Mouse (Mus musculus): ENCODE data around the gene Tbxa2r.

Gene Tbxa2r

GRCm38 (mm10) chr10:81328386-81328785 is at the start of gene Tbxa2r:
Gene Tbxa2r (plus strand): TSS chr10:81328731.
- ChIA-PET CTCF (interaction anchor here in 1 of 4 experiments (0.9 to 3.5 kb wide), 4 partner anchors 11 to 36 kb away, joined by 3 to 23 read pairs (median 10); partner anchors contain the start of genes Gipc3 and Pip5k1c), POLR2A (interaction anchor here in 3 of 4 experiments (0.6 to 2.8 kb wide), 11 partner anchors 8 to 78 kb away, joined by 3 to 27 read pairs (median 6); partner anchors contain the start of genes Cactin (in 3 of the 3), 4930404N11Rik (in 1 of the 3), Pip5k1c (in 1 of the 3) and Tjp3 (in 1 of the 3))

DNA sequence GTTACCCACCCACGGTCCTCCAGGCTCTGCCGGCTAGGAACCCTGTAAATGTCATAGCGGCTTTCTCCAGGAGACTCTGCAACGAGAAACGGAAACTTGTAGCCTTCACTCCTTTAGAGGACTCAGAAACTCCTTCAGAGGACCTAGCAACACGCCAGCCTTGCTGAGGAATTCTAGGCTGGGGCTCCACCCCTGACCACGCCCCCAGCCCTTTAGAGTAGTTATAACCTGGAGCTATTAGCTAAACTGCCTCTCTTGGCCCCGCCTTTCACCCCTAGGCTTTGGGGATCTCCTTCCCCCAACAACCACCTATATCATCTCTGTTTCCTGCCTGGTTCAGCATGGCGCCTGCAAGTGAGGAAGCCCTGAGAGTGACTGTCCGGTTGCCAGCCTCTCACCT is 49.0 kb upstream of the Tbxa2r start:
- POLR2A ChIA-PET: interaction anchor here in 3 of 4 experiments (0.7 to 3.3 kb wide), 20 partner anchors 9 to 186 kb away, joined by 3 to 39 read pairs (median 4); partner anchors contain the start of genes Pip5k1c (in 3 of the 3), Apba3 (in 2 of the 3), Mrpl54 (in 2 of the 3) and Cactin (in 1 of the 3)
- CTCF ChIA-PET: interaction anchor here (0.5 to 5.6 kb wide), 17 partner anchors 9 to 563 kb away, joined by 3 to 62 read pairs (median 3); partner anchors contain the start of genes Tjp3 (in 3 of the 4) and Pip5k1c (in 1 of the 4)

DNA sequence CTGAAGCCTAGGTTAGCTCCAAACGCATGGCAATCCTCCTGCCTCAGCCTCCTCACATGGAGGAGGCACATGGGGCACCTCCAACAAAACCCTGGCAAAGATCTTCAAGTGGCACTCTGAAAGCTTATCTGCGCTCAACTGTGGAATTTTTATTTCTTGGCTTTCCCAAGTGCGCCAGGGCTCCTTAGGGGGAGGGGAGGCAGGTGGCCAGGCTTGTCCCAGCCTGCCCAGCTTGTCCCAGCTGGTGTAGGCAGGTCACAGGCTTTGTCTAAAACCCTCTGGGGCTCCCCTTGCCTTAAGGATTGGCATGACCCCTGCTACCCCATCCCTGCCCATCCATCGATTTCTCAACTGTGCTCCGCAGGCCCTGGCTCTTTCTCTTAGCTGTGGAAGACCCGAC is 44.3 kb upstream of the Tbxa2r start:
- CTCF ChIA-PET: interaction anchor here in 3 of 4 experiments (0.8 to 3.4 kb wide), 7 partner anchors 8 to 43 kb away, joined by 3 to 20 read pairs (median 4); partner anchors contain the start of genes Pip5k1c (in 2 of the 3) and Cactin (in 1 of the 3)
- POLR2A ChIA-PET: interaction anchor here in 2 of 4 experiments (0.7 to 3.4 kb wide), 21 partner anchors 9 to 224 kb away, joined by 3 to 17 read pairs (median 3); partner anchors contain the start of genes Apba3 (in 2 of the 2), Mrpl54 (in 2 of the 2), Pip5k1c (in 2 of the 2) and Atcay (in 1 of the 2)

DNA sequence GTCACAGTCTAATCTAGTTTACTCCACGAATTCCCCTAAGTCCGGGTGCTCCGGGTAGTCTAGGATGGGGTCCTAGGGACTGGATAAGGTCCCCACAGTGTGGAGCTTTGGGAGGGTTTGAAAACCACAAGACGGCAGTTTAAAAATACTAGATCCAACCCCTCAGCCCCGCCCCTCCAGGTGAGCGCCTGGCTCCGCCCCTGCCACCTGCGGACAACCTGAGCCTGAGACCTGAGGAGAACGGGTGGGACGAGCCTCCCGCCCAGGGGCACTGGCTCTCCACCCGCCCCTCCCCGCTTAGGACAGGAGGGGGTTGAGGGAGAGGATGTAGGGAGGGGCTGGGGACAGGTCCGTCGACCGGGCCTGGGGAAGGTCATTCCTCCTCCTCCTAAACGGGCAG is 43.8 kb upstream of the Tbxa2r start:
- CTCF ChIA-PET: interaction anchor here in 2 of 4 experiments (0.6 to 3.4 kb wide), 6 partner anchors 8 to 54 kb away, joined by 3 to 20 read pairs (median 5); partner anchors contain the start of genes Atcay (in 1 of the 2), Cactin (in 1 of the 2) and Pip5k1c (in 1 of the 2)
- POLR2A ChIA-PET: interaction anchor here in 3 of 4 experiments (0.7 to 3.4 kb wide), 17 partner anchors 8 to 354 kb away, joined by 3 to 17 read pairs (median 3); partner anchors contain the start of genes Apba3 (in 2 of the 3), Cactin (in 2 of the 3), Mrpl54 (in 2 of the 3) and Pip5k1c (in 1 of the 3)

- ChIA-PET CTCF (interaction anchor here in 3 of 4 experiments (0.5 to 3.4 kb wide), 7 partner anchors 11 to 110 kb away, joined by 3 to 15 read pairs (median 4); no protein-coding TSS in a partner anchor), POLR2A (interaction anchor here in 2 of 4 experiments (0.9 to 3.4 kb wide), 13 partner anchors 10 to 356 kb away, joined by 3 to 15 read pairs (median 5); partner anchors contain the start of genes Cactin (in 2 of the 2), Apba3 (in 1 of the 2) and Mrpl54 (in 1 of the 2))
These were observed 42.7 kb upstream of the Tbxa2r start for GRCm38 (mm10) chr10:81285694-81286450.

DNA sequence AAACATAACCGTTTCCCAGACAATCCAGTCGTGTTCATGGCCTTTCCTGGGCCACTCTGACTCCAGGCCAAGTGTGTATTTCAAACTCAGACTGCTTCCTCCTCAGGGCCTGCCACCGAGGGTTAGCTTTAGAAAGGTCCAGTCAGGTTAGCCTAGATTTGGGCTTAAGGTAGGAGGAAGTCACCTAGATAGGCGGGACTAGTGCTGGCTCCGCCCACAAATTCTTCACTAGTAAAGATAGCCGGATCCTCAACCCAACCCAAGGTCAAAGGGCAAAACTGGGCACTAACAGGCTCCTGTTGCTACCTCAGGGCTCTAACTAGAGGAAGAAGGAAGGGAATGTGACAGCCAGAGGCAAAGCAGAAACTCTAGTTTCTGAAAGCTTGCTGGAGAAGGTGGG is 41.9 kb upstream of the Tbxa2r start:
- ChIA-PET POLR2A (interaction anchor here in 2 of 4 experiments (1.2 to 3.4 kb wide), 7 partner anchors 10 to 94 kb away, joined by 4 to 10 read pairs (median 5); partner anchors contain the start of gene Cactin (in 1 of the 2)), CTCF (interaction anchor here in 3 of 4 experiments (1.0 to 3.4 kb wide), 5 partner anchors 10 to 47 kb away, joined by 3 to 12 read pairs (median 4); no protein-coding TSS in a partner anchor)

DNA sequence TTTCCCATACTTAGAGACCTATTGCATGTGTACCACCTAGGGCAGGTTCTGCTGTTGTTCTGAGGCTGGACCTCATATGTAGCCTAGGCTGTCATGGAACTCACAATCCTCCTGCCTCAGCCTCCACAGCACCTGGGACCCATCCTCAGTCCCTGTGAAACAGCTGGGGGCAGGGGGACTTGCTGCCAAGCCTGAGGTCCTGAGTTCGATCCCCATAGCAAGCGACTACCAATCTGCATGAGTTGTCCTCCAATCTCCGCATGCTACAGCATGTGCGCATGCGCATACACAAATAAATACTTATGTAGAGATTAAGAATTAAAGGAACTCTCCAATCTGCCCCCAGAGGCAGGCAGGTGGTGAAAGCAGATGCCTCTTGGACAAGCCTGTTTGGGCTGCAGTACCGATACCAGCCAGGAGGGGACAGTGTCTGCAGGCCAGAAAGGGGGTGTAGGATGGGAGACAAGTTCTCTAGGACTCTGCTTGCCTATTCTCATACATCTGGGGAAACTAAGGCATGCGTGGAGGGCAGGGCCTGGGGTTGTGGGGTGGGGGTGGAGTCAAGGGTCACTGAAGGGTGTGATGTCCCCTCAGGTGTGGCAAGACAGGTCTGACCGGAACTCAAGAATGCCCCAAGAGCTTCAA is 40.9 kb upstream of the Tbxa2r start:
- POLR2A ChIA-PET: interaction anchor here in 3 of 4 experiments (1.0 to 7.6 kb wide), 13 partner anchors 8 to 358 kb away, joined by 3 to 79 read pairs (median 4); partner anchors contain the start of genes Cactin (in 2 of the 3), Apba3 (in 1 of the 3), Dohh (in 1 of the 3) and Gadd45b (in 1 of the 3)
- CTCF ChIA-PET: interaction anchor here (0.6 to 10.3 kb wide), 63 partner anchors 9 to 406 kb away, joined by 3 to 263 read pairs (median 5); partner anchors contain the start of genes Cactin (in 3 of the 4), Hmg20b (in 2 of the 4), Fzr1 (in 1 of the 4) and Gipc3 (in 1 of the 4)

DNA sequence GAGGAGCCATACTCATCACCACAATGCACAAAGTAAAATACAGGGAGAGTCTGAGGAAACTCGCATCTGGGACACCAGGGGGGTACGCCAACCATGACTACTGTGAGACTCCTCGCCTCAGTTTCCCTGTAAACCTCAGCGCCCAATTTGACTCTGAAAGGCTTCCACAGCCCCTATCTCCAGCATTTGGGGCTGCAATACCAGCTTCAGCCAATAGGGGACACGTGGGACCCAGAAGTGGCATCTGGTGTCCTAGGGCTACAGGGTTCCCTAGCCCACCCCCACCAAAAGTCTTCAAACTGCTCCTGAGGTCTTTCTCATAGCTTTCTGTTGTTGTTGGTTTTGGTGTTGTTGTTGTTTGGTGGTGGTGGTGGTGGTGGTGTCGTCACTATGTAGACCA is 39.9 kb upstream of the Tbxa2r start:
- POLR2A ChIA-PET: interaction anchor here in 3 of 4 experiments (0.6 to 7.6 kb wide), 41 partner anchors 8 to 698 kb away, joined by 3 to 79 read pairs (median 4); partner anchors contain the start of genes Cactin (in 2 of the 3), Dohh (in 2 of the 3), Gadd45b (in 2 of the 3) and Gm48551 (in 2 of the 3)
- CTCF ChIA-PET: interaction anchor here (0.5 to 10.3 kb wide), 113 partner anchors 8 to 856 kb away, joined by 3 to 263 read pairs (median 5); partner anchors contain the start of genes Cactin (in 3 of the 4), Hmg20b (in 3 of the 4), Fzr1 (in 2 of the 4) and Apba3 (in 1 of the 4)

DNA sequence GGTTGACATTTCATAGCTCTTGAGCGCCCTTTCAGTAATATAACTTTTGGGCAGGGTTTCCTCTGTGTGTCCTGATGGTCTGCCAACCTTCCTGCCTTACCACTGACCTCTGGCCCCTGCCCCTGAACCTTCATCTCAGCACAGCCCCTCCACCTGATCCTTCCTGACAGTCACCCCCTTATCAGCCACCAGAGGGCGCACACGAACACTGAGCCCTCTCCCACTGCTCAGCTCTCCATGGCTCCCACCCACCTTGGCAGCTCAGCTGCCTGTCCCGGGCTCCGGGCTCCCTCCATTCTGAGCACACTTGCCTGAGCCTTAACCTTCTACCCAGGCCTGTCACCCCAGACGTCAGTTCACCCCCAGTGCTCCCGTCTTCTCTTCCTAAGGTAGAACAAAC is 39.3 kb upstream of the Tbxa2r start:
- POLR2A ChIA-PET: interaction anchor here (0.6 to 7.6 kb wide), 43 partner anchors 9 to 699 kb away, joined by 3 to 79 read pairs (median 4); partner anchors contain the start of genes Cactin (in 3 of the 4), Dohh (in 2 of the 4), Fzr1 (in 2 of the 4) and Gadd45b (in 2 of the 4)
- CTCF ChIA-PET: interaction anchor here (0.6 to 10.3 kb wide), 84 partner anchors 8 to 1138 kb away, joined by 3 to 263 read pairs (median 5); partner anchors contain the start of genes Hmg20b (in 3 of the 4), Cactin (in 2 of the 4), Apba3 (in 1 of the 4) and Celf5 (in 1 of the 4)

DNA sequence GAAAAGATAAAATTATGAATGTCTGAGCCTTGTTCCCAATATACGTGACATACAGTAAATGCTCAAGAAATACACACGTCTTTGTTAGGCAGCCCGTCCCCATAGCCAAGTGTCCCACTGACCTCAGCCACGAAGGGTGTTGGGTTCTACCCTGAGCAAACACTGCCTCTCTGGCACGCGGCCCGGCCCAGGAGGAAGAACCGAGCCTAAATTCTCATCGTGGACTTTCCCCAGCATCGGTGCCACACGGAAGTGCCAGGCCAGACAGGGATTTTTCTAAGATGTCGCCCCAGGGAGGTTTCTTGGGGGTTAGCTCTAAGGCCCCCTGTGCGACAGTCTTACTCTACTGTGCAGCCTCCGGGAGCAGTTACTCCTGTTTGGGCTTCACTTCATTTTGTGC is 38.7 kb upstream of the Tbxa2r start:
- ChIA-PET POLR2A (interaction anchor here in 3 of 4 experiments (0.6 to 8.2 kb wide), 29 partner anchors 9 to 361 kb away, joined by 3 to 85 read pairs (median 4); partner anchors contain the start of genes Cactin (in 3 of the 3), Apba3 (in 2 of the 3), Mrpl54 (in 2 of the 3) and Aes (in 1 of the 3)), CTCF (interaction anchor here (0.6 to 10.3 kb wide), 70 partner anchors 8 to 1139 kb away, joined by 3 to 263 read pairs (median 6); partner anchors contain the start of genes Cactin (in 2 of the 4), Diras1 (in 1 of the 4), Fzr1 (in 1 of the 4) and Gipc3 (in 1 of the 4))

DNA sequence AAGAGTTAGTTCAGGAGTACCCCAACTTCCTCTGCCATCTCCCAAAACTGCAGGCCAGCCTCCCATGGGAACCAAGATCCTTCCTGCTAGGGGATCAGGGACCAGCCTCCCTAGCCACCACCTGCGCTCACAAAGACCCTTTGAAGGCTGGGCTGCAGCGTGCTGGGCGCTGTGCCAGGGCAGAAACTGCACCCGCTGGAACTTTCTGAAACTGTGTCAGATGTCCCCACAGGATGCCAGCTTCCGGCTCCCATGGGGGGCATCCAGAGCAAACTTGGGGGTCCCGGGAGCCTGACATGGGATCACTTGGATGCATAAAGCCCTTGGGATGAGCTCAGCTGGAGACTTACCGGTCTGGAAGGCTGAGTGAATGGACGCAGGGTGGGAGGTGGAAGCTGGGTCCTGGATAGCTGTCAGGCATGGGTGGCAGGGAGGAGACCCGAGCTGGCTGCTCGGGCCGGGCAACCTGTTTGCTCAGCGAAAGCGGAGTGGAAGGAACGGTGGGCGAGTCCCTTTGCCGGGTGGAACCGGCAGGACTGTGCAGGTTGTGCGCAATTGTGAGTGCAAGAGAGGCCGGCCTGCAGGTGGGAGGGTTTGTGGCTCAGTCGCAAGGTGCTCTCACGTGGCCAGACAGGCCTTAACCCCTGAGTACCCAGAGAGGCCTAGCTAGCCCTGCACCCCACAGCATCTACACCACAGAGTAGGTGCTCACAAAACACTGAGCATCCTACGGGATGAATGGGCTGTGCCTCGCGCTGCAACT is 37.7 kb upstream of the Tbxa2r start:
- ChIA-PET CTCF (interaction anchor here (0.6 to 10.3 kb wide), 50 partner anchors 11 to 917 kb away, joined by 3 to 263 read pairs (median 6); partner anchors contain the start of genes Cactin (in 2 of the 4), Hmg20b (in 2 of the 4), Atcay (in 1 of the 4) and Dohh (in 1 of the 4)), POLR2A (interaction anchor here (0.6 to 8.2 kb wide), 48 partner anchors 9 to 1332 kb away, joined by 3 to 89 read pairs (median 5); partner anchors contain the start of genes Apba3 (in 2 of the 4), Cactin (in 2 of the 4), Eef2 (in 2 of the 4) and Mrpl54 (in 2 of the 4))

- ChIA-PET POLR2A (interaction anchor here (0.6 to 8.2 kb wide), 90 partner anchors 8 to 1332 kb away, joined by 3 to 89 read pairs (median 5); partner anchors contain the start of genes Apba3 (in 2 of the 4), Cactin (in 2 of the 4), Dohh (in 2 of the 4) and Eef2 (in 2 of the 4)), CTCF (interaction anchor here (0.6 to 10.3 kb wide), 90 partner anchors 8 to 1065 kb away, joined by 3 to 263 read pairs (median 7); partner anchors contain the start of genes Hmg20b (in 3 of the 4), Cactin (in 2 of the 4), Fzr1 (in 2 of the 4) and 4930404N11Rik (in 1 of the 4))
These were observed 36.9 kb upstream of the Tbxa2r start, which contains the start of gene Tjp3 for GRCm38 (mm10) chr10:81291511-81292104. Gene Tjp3 (minus strand): TSS chr10:81291581.

- CTCF ChIA-PET: interaction anchor here (0.5 to 10.3 kb wide), 162 partner anchors 9 to 1067 kb away, joined by 3 to 263 read pairs (median 4); partner anchors contain the start of genes Hmg20b (in 4 of the 4), Cactin (in 3 of the 4), Celf5 (in 2 of the 4) and Fzr1 (in 2 of the 4)
- POLR2A ChIA-PET: interaction anchor here (0.5 to 8.2 kb wide), 160 partner anchors 8 to 1126 kb away, joined by 3 to 89 read pairs (median 4); partner anchors contain the start of genes Cactin (in 4 of the 4), Fzr1 (in 3 of the 4), Gadd45b (in 3 of the 4) and Hmg20b (in 3 of the 4)
These were observed 35.8 kb upstream of the Tbxa2r start, which contains the start of gene Pip5k1c for GRCm38 (mm10) chr10:81292554-81293333. Gene Pip5k1c (plus strand): TSS chr10:81292963.
